Mouse (Mus musculus) neutrophil, adult 5-6 weeks (primary cell): ENCODE measurements around the gene Zmiz2. TPM values are rescaled to one million over a fixed set of nuclear protein-coding genes. Genes with fewer than 3 reads are reported as not detected.

Source experiments
- total RNA-seq: library from RNA; stranded (forward); fragments of 200-1000 nt; gene quantifications from 2 replicates; pipeline ENCODE4 v1.2.3, GENCODE M21; 2017

Gene Zmiz2
- total RNA-seq, 1 experiment from 2014 or later: 32.9 TPM

Other genes with a start within 250 kb of the Zmiz2 start
- 1.8 and 1.9 TPM in 2 replicates for gene A730071L15Rik, start 189.0 kb upstream of the Zmiz2 start, total RNA-seq
- gene Nudcd3, start 188.7 kb upstream of the Zmiz2 start, total RNA-seq: 38.5 and 39.4 TPM in 2 replicates
- 0.12 TPM in 1 of 2 replicates, not detected in the other for gene Npc1l1, start 158.9 kb upstream of the Zmiz2 start, total RNA-seq
- 15.7 and 21.4 TPM in 2 replicates for gene Ddx56, start 121.3 kb upstream of the Zmiz2 start, total RNA-seq
- 28.6 and 39.8 TPM in 2 replicates for gene Tmed4, start 114.2 kb upstream of the Zmiz2 start, total RNA-seq
- gene Ogdh, start 97.4 kb upstream of the Zmiz2 start, total RNA-seq: 97.5 and 110 TPM in 2 replicates
- 569 and 595 TPM in 2 replicates for gene Ppia, start 26.4 kb downstream of the Zmiz2 start, total RNA-seq
- gene H2afv, start 55.4 kb downstream of the Zmiz2 start, total RNA-seq: 41.4 and 46.2 TPM in 2 replicates
- gene Purb, start 86.8 kb downstream of the Zmiz2 start, total RNA-seq: 73.4 and 75.8 TPM in 2 replicates
- 169 and 182 TPM in 2 replicates for gene Myo1g, start 131.9 kb downstream of the Zmiz2 start, total RNA-seq
- gene Ccm2, start 157.8 kb downstream of the Zmiz2 start, total RNA-seq: 297 and 309 TPM in 2 replicates
- gene Nacad, start 217.0 kb downstream of the Zmiz2 start, total RNA-seq: 0.12 TPM in 2 replicates
- 22.5 and 27.6 TPM in 2 replicates for gene Tbrg4, start 237.0 kb downstream of the Zmiz2 start, total RNA-seq
- not detected in 2 replicates for gene Wap, start 249.6 kb downstream of the Zmiz2 start, total RNA-seq